Mouse (Mus musculus) heart, embryonic 12.5 days (tissue): ENCODE results near the gene Rnf26. TPM values are rescaled to one million over a fixed set of nuclear protein-coding genes. Genes with fewer than 3 reads are reported as not detected.

Source experiments
- ATAC-seq: fragments of 200-750 bp; cut with Nextera tagmentation; 2 replicates; pipeline ENCODE4 v1.8.0; 2017; ENCODE audit warnings: moderate TSS enrichment, moderate library complexity; ENCODE audit not compliant: insufficient number of reproducible peaks, low FRiP score
- H3K27ac ChIP-seq: fragments of 300-500 bp; sonication (generic); 2 replicates; pipeline ENCODE4 v1.5.1; 2016; ENCODE audit warnings: mild to moderate bottlenecking, moderate library complexity; ENCODE audit not compliant: poor library complexity, severe bottlenecking
- H3K27me3 ChIP-seq: fragments of 300-500 bp; sonication (generic); replicated peaks from 2 replicates; pipeline ENCODE4 v1.6.1; 2016; ENCODE audit warnings: mild to moderate bottlenecking, moderate library complexity
- H3K36me3 ChIP-seq: fragments of 300-500 bp; sonication (generic); 2 replicates; pipeline ENCODE4 v1.6.1; 2016; ENCODE audit warnings: mild to moderate bottlenecking, moderate library complexity
- H3K4me1 ChIP-seq: fragments of 300-500 bp; sonication (generic); replicated peaks from 2 replicates; pipeline ENCODE4 v1.6.1; 2016; ENCODE audit warnings: mild to moderate bottlenecking
- H3K4me2 ChIP-seq: fragments of 300-500 bp; sonication (generic); 2 replicates; pipeline ENCODE4 v1.6.1; 2016; ENCODE audit warnings: mild to moderate bottlenecking, moderate library complexity
- H3K4me3 ChIP-seq: fragments of 300-500 bp; sonication (generic); 2 replicates; pipeline ENCODE4 v1.5.1; 2016; ENCODE audit warnings: mild to moderate bottlenecking
- H3K9ac ChIP-seq: fragments of 300-500 bp; sonication (generic); 2 replicates; pipeline ENCODE4 v1.6.1; 2016; ENCODE audit warnings: mild to moderate bottlenecking, moderate library complexity
- H3K9me3 ChIP-seq: fragments of 300-500 bp; sonication (generic); replicated peaks from 2 replicates; pipeline ENCODE4 v1.6.1; 2016; ENCODE audit warnings: mild to moderate bottlenecking, moderate library complexity
- WGBS: fragments of 180-500 bp; shearing (Covaris S2); methylation state at CpG from one replicate; pipeline ENCODE4 v1.1.7; 2016; 5-methylcytosine and 5-hydroxymethylcytosine counted together
- polyA plus RNA-seq: library from polyadenylated mRNA; unstranded; fragments of >200 nt; fragmentation: Nextera tagmentation; extraction: Ambion mirVana; gene quantifications from 2 replicates; pipeline ENCODE4 v1.2.1, GENCODE M21; 2016

Rnf26 gene
- polyA plus RNA-seq: 48.4 and 51.3 TPM in 2 replicates

GRCm38 (mm10) chr9:44113105-44113789 lies at the start of gene Rnf26, which contains the start of gene Gm49380:
Gene Rnf26 (minus strand): TSS chr9:44113517.
Gene Gm49380 (minus strand): TSS chr9:44113500.
- WGBS: under 1% methylated on average over 49 of the region's 51 CpGs
- Histone ChIP-seq H3K36me3 (peaks cover 4% of the 10 kb centered on the region), H3K27me3 (no peaks in the 10 kb centered on the region), H3K9me3 (no peaks in the 10 kb centered on the region), H3K4me1 (peaks cover 37% of the 10 kb centered on the region), H3K4me3 (peak within 1 kb of the TSS; percentile 92), H3K9ac (peak within 1 kb of the TSS; percentile 98), H3K4me2 (peak within 1 kb of the TSS; percentile 73), H3K27ac (peak within 1 kb of the TSS; percentile 80)
- ATAC-seq: peak; percentile 95

GRCm38 (mm10) chr9:44159886-44160285 lies 46.6 kb upstream of the Rnf26 start:
- Histone ChIP-seq H3K27ac (no peak overlapping the region), H3K9me3 (no peaks in the 10 kb centered on the region), H3K4me2 (no peak overlapping the region), H3K4me3 (no peak overlapping the region), H3K4me1 (0 out of 2 replicates have a peak, but pooled peaks cover 9% of the 10 kb centered on the region), H3K27me3 (no peaks in the 10 kb centered on the region), H3K36me3 (peaks cover 77% of the 10 kb centered on the region), H3K9ac (no peak overlapping the region)
- WGBS: 52% methylated on average over 3 of the region's 3 CpGs
- no peak for ATAC-seq

- H3K4me3 ChIP-seq: no peak overlapping the region
- no peaks in the 10 kb centered on the region for H3K9me3 ChIP-seq
- ATAC-seq: no peak
- no peak overlapping the region for H3K9ac ChIP-seq
- H3K4me2 ChIP-seq: no peak overlapping the region
- H3K27ac ChIP-seq: no peak overlapping the region
- H3K27me3 ChIP-seq: no peaks in the 10 kb centered on the region
- H3K4me1 ChIP-seq: peaks cover 23% of the 10 kb centered on the region
- H3K36me3 ChIP-seq: peaks cover 69% of the 10 kb centered on the region
- 49% methylated on average over 3 of the region's 3 CpGs for WGBS
These were observed 34.0 kb upstream of the Rnf26 start for GRCm38 (mm10) chr9:44147290-44147689.

- 0 out of 2 replicates have a peak overlapping the region, but pooled peaks have one; percentile 57 for H3K27ac ChIP-seq
- H3K4me1 ChIP-seq: peaks cover 36% of the 10 kb centered on the region
- no peak overlapping the region for H3K4me3 ChIP-seq
- no peaks in the 10 kb centered on the region for H3K9me3 ChIP-seq
- no peaks in the 10 kb centered on the region for H3K27me3 ChIP-seq
- no peak overlapping the region for H3K4me2 ChIP-seq
- peaks cover 70% of the 10 kb centered on the region for H3K36me3 ChIP-seq
- ATAC-seq: no peak
- H3K9ac ChIP-seq: no peak overlapping the region
These were observed 31.4 kb upstream of the Rnf26 start for GRCm38 (mm10) chr9:44144718-44145060.

- Histone ChIP-seq H3K4me3 (no peak overlapping the region), H3K4me2 (no peak overlapping the region), H3K36me3 (peaks cover 70% of the 10 kb centered on the region), H3K9me3 (no peaks in the 10 kb centered on the region), H3K9ac (no peak overlapping the region), H3K4me1 (peaks cover 41% of the 10 kb centered on the region), H3K27ac (peak overlapping the region; percentile 57), H3K27me3 (no peaks in the 10 kb centered on the region)
- WGBS: 33% methylated on average over 6 of the region's 8 CpGs
- no peak; the same call in 1 of the 2 replicates for ATAC-seq
These were observed 30.9 kb upstream of the Rnf26 start for GRCm38 (mm10) chr9:44144023-44144717.

- peaks cover 70% of the 10 kb centered on the region for H3K36me3 ChIP-seq
- no peaks in the 10 kb centered on the region for H3K9me3 ChIP-seq
- H3K27ac ChIP-seq: peak overlapping the region; percentile 38
- no peak for ATAC-seq
- H3K4me1 ChIP-seq: peaks cover 49% of the 10 kb centered on the region
- H3K4me2 ChIP-seq: no peak overlapping the region
- H3K27me3 ChIP-seq: no peaks in the 10 kb centered on the region
- WGBS: 82% methylated on average over 5 of the region's 5 CpGs
- H3K9ac ChIP-seq: no peak overlapping the region
- H3K4me3 ChIP-seq: no peak overlapping the region
These were observed 30.1 kb upstream of the Rnf26 start for GRCm38 (mm10) chr9:44143421-44143820.

GRCm38 (mm10) chr9:44141951-44142350 lies 28.6 kb upstream of the Rnf26 start:
- ATAC-seq: no peak
- H3K4me3 ChIP-seq: no peak overlapping the region
- no peaks in the 10 kb centered on the region for H3K27me3 ChIP-seq
- no peak overlapping the region for H3K4me2 ChIP-seq
- no peaks in the 10 kb centered on the region for H3K9me3 ChIP-seq
- H3K9ac ChIP-seq: no peak overlapping the region
- no peak overlapping the region for H3K27ac ChIP-seq
- WGBS: 64% methylated on average over 5 of the region's 5 CpGs
- H3K4me1 ChIP-seq: peaks cover 50% of the 10 kb centered on the region
- peaks cover 82% of the 10 kb centered on the region for H3K36me3 ChIP-seq

- H3K9me3 ChIP-seq: no peaks in the 10 kb centered on the region
- no peak for ATAC-seq
- no peak overlapping the region for H3K4me3 ChIP-seq
- H3K9ac ChIP-seq: no peak overlapping the region
- peaks cover 63% of the 10 kb centered on the region for H3K36me3 ChIP-seq
- no peak overlapping the region for H3K4me2 ChIP-seq
- no peaks in the 10 kb centered on the region for H3K27me3 ChIP-seq
- H3K4me1 ChIP-seq: peaks cover 62% of the 10 kb centered on the region
- H3K27ac ChIP-seq: no peak overlapping the region
- WGBS: 50% methylated on average over 4 of the region's 4 CpGs
These were observed 24.5 kb upstream of the Rnf26 start for GRCm38 (mm10) chr9:44137846-44138245.

- peak overlapping the region; percentile 89 for H3K4me2 ChIP-seq
- peak overlapping the region; percentile 94 for H3K9ac ChIP-seq
- H3K9me3 ChIP-seq: no peaks in the 10 kb centered on the region
- H3K4me3 ChIP-seq: peak overlapping the region; percentile 81
- peaks cover 72% of the 10 kb centered on the region for H3K4me1 ChIP-seq
- no peaks in the 10 kb centered on the region for H3K27me3 ChIP-seq
- peak overlapping the region; percentile 91 for H3K27ac ChIP-seq
- 17% methylated on average over 7 of the region's 7 CpGs for WGBS
- peak; percentile 47; the same call in 1 of the 2 replicates for ATAC-seq
- peaks cover 45% of the 10 kb centered on the region for H3K36me3 ChIP-seq
These were observed 22.6 kb upstream of the Rnf26 start for GRCm38 (mm10) chr9:44135731-44136411.

GRCm38 (mm10) chr9:44134851-44135730 lies 21.8 kb upstream of the Rnf26 start:
- H3K36me3 ChIP-seq: peaks cover 37% of the 10 kb centered on the region
- no peaks in the 10 kb centered on the region for H3K27me3 ChIP-seq
- peak overlapping the region; percentile 91 for H3K27ac ChIP-seq
- ATAC-seq: peak; percentile 31; the same call in 1 of the 2 replicates
- WGBS: 2% methylated on average over 49 of the region's 49 CpGs
- no peaks in the 10 kb centered on the region for H3K9me3 ChIP-seq
- H3K4me1 ChIP-seq: peaks cover 77% of the 10 kb centered on the region
- peak overlapping the region; percentile 81 for H3K4me3 ChIP-seq
- H3K9ac ChIP-seq: peak overlapping the region; percentile 94
- H3K4me2 ChIP-seq: peak overlapping the region; percentile 89
